Comparison of ENCODE assay signal across 9 mouse cellular contexts in genomic region chrX:11614237-11614636, GRCm38 (mm10).
DNase-seq lines count a peak whose midpoint lies in the region; ATAC-seq and TF ChIP-seq lines count a peak whose summit lies in the region.
"Had no signal": no experiment of that assay in that cellular context is flagged by ENCODE, and none has a peak within 500 bp of the region (broad histone marks: within the 10 kb centered on the region; RNA-seq: fewer than 3 reads in every experiment).

No protein-coding gene starts in this region.

- no peaks in the 10 kb centered on the region for H3K4me1 ChIP-seq in heart, embryonic 11.5 days (ENCODE audit: control insufficient read depth, insufficient read depth, low read length)
- H3K4me1 ChIP-seq in kidney, adult 2 months (ENCODE audit: control insufficient read depth, insufficient read depth, low read length), result no peaks in the 10 kb centered on the region

- no peak overlapping the region for H3K27ac ChIP-seq in heart, embryonic 11.5 days (ENCODE audit: low read depth, low read length)
- no peak overlapping the region for H3K27ac ChIP-seq in kidney, adult 2 months (ENCODE audit: insufficient read depth, low read depth, low read length)

- H3K9me3 ChIP-seq in heart, embryonic 11.5 days (replicated peaks; ENCODE audit: control insufficient read depth, low read length), result no peaks in the 10 kb centered on the region

- H3K27me3 ChIP-seq in heart, embryonic 11.5 days (ENCODE audit: control insufficient read depth, insufficient read depth, low read length), result no peaks in the 10 kb centered on the region
- H3K27me3 ChIP-seq in kidney, adult 2 months (replicated peaks; ENCODE audit: control insufficient read depth, insufficient read depth, low read length), result no peaks in the 10 kb centered on the region

- no peak overlapping the region for H3K4me3 ChIP-seq in heart, embryonic 11.5 days (ENCODE audit: low read depth, low read length)
- no peak overlapping the region for H3K4me3 ChIP-seq in kidney, adult 2 months (ENCODE audit: insufficient read depth, low read depth, low read length)

- no peak for TF ChIP-seq CTCF in kidney, adult 2 months (conservative IDR thresholded peaks at IDR 0.05; ENCODE audit: insufficient read depth, insufficient read length, low read depth, low read length)

- ATAC-seq in heart, embryonic 11.5 days (replicated peaks; ENCODE audit: insufficient number of reproducible peaks, low FRiP score, low TSS enrichment), result no peak
- ATAC-seq: inflammation-experienced regulatory T-cells, adult 6 months had no signal

- no peak for TF ChIP-seq POLR2A in kidney, adult 2 months (IDR thresholded peaks at IDR 0.05; ENCODE audit: low read depth, low read length)

- 36% methylated on average over 8 of the region's 8 CpGs for WGBS in heart, embryonic 11.5 days (ENCODE audit: insufficient replicate concordance)
- 17% methylated on average over 8 of the region's 8 CpGs for WGBS in kidney, adult 2 months

- no peak overlapping the region for H3K4me2 ChIP-seq in heart, embryonic 11.5 days

- H3K36me3 ChIP-seq in heart, embryonic 11.5 days (ENCODE audit: control insufficient read depth, insufficient read depth, low read length), result no peaks in the 10 kb centered on the region
- H3K36me3 ChIP-seq in kidney, adult 2 months (ENCODE audit: control insufficient read depth, insufficient read depth, low read length), result no peaks in the 10 kb centered on the region

- no peak overlapping the region for H3K9ac ChIP-seq in heart, embryonic 11.5 days (ENCODE audit: low read depth, low read length)

- DNase-seq in heart, adult 18-20 months, result peak; percentile 31 to 35
- peak; percentile 7 to 14 for DNase-seq in urinary bladder, postnatal 36 days (ENCODE audit: low spot score in 2 of 2)
- DNase-seq in urinary bladder, adult 18-20 months (ENCODE audit: low spot score in 2 of 2), result no peak
- peak; percentile 69 for DNase-seq in kidney, adult 2 months
- no peak for DNase-seq in thymus, postnatal 0 days (ENCODE audit: low spot score)
- no peak for DNase-seq in spleen, adult 18-20 months
- no peak for DNase-seq in c-Kit-positive CD71-positive TER-119-positive erythroid progenitor cells, embryonic 14.5 days (ENCODE audit: low spot score)

Comparison
In these comparisons a context has a peak if more than half of its experiments do, and no peak if none do; other contexts are left out.
1. DNase-seq: peak in heart, adult 18-20 months (2 of 2), urinary bladder, postnatal 36 days (2 of 2) and kidney, adult 2 months (single experiment); none in urinary bladder, adult 18-20 months (0 of 2), thymus, postnatal 0 days (single experiment), spleen, adult 18-20 months (0 of 2) and c-Kit-positive CD71-positive TER-119-positive erythroid progenitor cells, embryonic 14.5 days (single experiment).